Mouse (Mus musculus): ENCODE data around the gene Midn.

GRCm38 (mm10) chr10:80182547-80182946 lies 34.5 kb downstream of the Midn start:
- TF ChIP-seq CTCF (IDR thresholded peaks at IDR 0.05) (no peak), POLR2A (IDR thresholded peaks at IDR 0.05; ENCODE audit: insufficient read depth, low read depth, low read length) (no peak)

Measured in heart, adult 2 months (tissue).